Mouse (Mus musculus): Measurements from ENCODE around the gene Clmp. TPM values are rescaled to one million over a fixed set of nuclear protein-coding genes. Genes with fewer than 3 reads are reported as not detected.
A peak's percentile ranks its signal among the peaks of the same experiment; 100 is the strongest.

Gene Clmp
- total and polyA plus RNA-seq, 2 experiments from 2014 or later = 42.3 to 66.0 TPM

DNA sequence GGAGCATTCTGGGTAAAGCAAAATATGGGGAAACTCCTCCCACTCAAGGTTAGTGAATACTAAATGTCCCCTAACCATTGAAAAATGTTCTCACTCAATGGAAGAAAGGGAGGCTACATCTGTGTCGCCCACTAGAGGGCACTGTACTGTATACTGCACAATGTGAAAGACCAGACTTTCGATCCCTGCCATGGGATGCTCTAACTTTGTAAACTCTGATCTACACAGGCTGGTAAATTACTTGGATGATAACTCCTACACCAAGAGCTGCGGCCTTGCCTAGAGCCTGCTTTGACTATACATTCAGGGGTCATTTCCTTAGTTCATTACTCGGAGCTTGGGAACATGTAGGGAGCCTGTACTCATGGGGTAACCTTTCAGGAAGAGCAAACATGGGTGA lies 70.6 kb downstream of the Clmp start:
- no peak overlapping the region for H3K4me2 ChIP-seq (ENCODE audit: low read depth, low read length)
- peaks cover 2% of the 10 kb centered on the region; the same call in 1 of the 2 replicates for H3K36me3 ChIP-seq (ENCODE audit: insufficient read depth, low read length)
- H3K9ac ChIP-seq (replicated peaks; ENCODE audit: low read length) = no peak overlapping the region
- H3K27ac ChIP-seq = no peak overlapping the region; the same call in 1 of the 2 replicates
- 28% methylated on average over 4 of the region's 4 CpGs for WGBS
- peak; percentile 86 for DNase-seq (ENCODE audit: low spot score)
- peak; percentile 90 for TF ChIP-seq CTCF (IDR thresholded peaks at IDR 0.05; ENCODE audit: low read depth)
- ATAC-seq = no peak; the same call in 1 of the 2 replicates
- peaks cover 9% of the 10 kb centered on the region; the same call in 1 of the 2 replicates for H3K4me1 ChIP-seq (ENCODE audit: insufficient read depth, low read length)
- H3K4me3 ChIP-seq (ENCODE audit: low read length) = no peak overlapping the region
- no peaks in the 10 kb centered on the region for H3K9me3 ChIP-seq (ENCODE audit: low read length)
- H3K27me3 ChIP-seq (ENCODE audit: insufficient read depth, low read length) = no peaks in the 10 kb centered on the region

DNA sequence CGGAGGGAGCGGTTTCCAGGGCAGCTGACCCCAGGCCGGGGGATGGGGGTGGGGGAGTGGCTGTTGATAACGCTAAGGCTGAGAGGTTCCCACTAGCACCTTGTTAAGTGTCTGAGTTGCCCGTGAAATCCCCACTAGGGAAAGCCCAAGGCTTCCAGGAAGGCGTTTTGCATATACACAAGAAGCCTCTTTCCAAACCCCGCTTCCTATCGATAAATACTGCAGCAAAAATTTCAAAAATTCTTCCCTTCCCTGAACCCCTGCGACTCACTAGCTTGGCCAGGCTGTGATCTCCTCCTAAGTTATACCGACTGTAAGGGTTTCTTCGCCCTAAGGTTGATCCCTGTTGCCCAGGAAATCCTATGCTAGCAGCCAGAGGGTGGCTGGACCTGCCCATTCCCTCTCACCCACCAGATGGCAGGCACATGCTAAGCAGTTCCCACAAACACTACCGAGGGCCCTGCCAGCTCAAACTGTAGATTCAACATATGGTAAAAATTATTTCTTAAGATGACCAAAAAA lies 71.4 kb downstream of the Clmp start:
- peaks cover 9% of the 10 kb centered on the region; the same call in 1 of the 2 replicates for H3K4me1 ChIP-seq (ENCODE audit: insufficient read depth, low read length)
- WGBS = 23% methylated on average over 12 of the region's 12 CpGs
- DNase-seq (ENCODE audit: low spot score) = peak; percentile 83

DNA sequence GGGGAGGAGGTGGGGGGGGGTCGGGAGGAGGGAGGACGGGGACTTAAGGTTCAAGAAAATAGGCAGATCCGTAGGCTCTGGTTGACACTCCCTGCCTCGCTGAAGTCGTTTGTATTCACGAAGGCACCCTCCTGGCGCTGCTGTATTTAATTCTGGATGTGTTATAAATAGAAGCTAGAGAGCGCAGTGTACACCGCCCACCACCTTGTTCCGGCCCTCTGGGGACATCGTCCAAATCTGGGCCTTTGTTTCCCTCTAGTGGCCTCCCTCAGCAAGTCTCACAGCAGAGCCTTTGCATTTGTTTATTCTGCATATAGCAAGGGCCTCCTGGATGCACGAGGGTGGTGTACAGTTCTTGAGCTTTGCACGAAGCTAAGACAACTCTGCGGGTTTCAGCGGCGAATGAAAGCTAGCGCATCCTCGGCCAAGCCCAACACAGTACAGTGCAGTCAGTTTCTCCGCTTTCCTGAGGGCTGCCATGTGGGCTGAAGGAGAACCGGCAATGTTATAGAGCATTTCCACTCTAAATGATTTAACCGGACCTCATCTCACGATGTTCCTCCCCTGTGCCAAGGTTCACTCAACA lies 72.0 kb downstream of the Clmp start:
- H3K4me2 ChIP-seq (ENCODE audit: low read depth, low read length) = peak overlapping the region; percentile 53
- TF ChIP-seq CTCF (IDR thresholded peaks at IDR 0.05; ENCODE audit: low read depth) = peak; percentile 88
- peak overlapping the region; percentile 20 for H3K4me3 ChIP-seq (ENCODE audit: low read length)
- 0 out of 2 replicates have a peak overlapping the region, but pooled peaks have one; percentile 1 for H3K9ac ChIP-seq (replicated peaks; ENCODE audit: low read length)
- H3K9me3 ChIP-seq (ENCODE audit: low read length) = no peaks in the 10 kb centered on the region
- H3K27ac ChIP-seq = peak overlapping the region; percentile 69
- peak; percentile 95 for ATAC-seq
- no peaks in the 10 kb centered on the region for H3K27me3 ChIP-seq (ENCODE audit: insufficient read depth, low read length)
- DNase-seq (ENCODE audit: low spot score) = peak; percentile 94
- 3% methylated on average over 22 of the region's 22 CpGs for WGBS
- peaks cover 9% of the 10 kb centered on the region; the same call in 1 of the 2 replicates for H3K4me1 ChIP-seq (ENCODE audit: insufficient read depth, low read length)
- peaks cover 2% of the 10 kb centered on the region; the same call in 1 of the 2 replicates for H3K36me3 ChIP-seq (ENCODE audit: insufficient read depth, low read length)

More for the DNA sequence above, 71.4 kb downstream of the Clmp start:
- Histone ChIP-seq H3K27me3 (ENCODE audit: insufficient read depth, low read length) (no peaks in the 10 kb centered on the region), H3K4me2 (ENCODE audit: low read depth, low read length) (peak overlapping the region; percentile 53), H3K4me3 (ENCODE audit: low read length) (peak overlapping the region; percentile 20), H3K9me3 (ENCODE audit: low read length) (no peaks in the 10 kb centered on the region), H3K27ac (peak overlapping the region; percentile 69), H3K9ac (replicated peaks; ENCODE audit: low read length) (peak overlapping the region; percentile 1; the same call in 1 of the 2 replicates), H3K36me3 (ENCODE audit: insufficient read depth, low read length) (peaks cover 2% of the 10 kb centered on the region; the same call in 1 of the 2 replicates)
- peak; percentile 65 for TF ChIP-seq CTCF (IDR thresholded peaks at IDR 0.05; ENCODE audit: low read depth)
- ATAC-seq = peak; percentile 85

DNA sequence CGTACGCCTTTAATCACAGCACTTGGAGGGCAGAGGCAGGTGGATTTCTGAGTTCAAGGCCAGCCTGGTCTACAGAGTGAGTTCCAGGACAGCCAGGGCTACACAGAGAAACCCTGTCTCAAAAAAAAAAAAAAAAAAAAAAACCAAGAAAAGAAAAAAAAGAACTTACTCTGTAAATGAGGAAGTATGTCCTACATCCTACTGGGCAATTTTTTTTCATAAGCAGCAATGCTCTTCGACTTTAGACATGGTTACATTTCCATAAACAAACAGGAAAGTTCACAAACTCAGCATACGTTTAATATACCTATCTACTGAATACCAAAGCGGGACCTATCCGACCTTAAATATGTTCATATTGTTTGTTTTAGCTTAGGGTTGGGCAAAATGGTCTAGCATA lies 76.6 kb downstream of the Clmp start:
- no peak for TF ChIP-seq CTCF (IDR thresholded peaks at IDR 0.05; ENCODE audit: low read depth)
- no peak for ATAC-seq
- no peak overlapping the region for H3K4me2 ChIP-seq (ENCODE audit: low read depth, low read length)
- no peaks in the 10 kb centered on the region for H3K9me3 ChIP-seq (ENCODE audit: low read length)
- H3K36me3 ChIP-seq (ENCODE audit: insufficient read depth, low read length) = peaks cover 9% of the 10 kb centered on the region; the same call in 1 of the 2 replicates
- no peaks in the 10 kb centered on the region for H3K27me3 ChIP-seq (ENCODE audit: insufficient read depth, low read length)
- H3K4me3 ChIP-seq (ENCODE audit: low read length) = no peak overlapping the region
- H3K27ac ChIP-seq = no peak overlapping the region
- no peak overlapping the region for H3K9ac ChIP-seq (replicated peaks; ENCODE audit: low read length)
- DNase-seq (ENCODE audit: low spot score) = no peak
- WGBS = 89% methylated on average over 6 of the region's 6 CpGs
- H3K4me1 ChIP-seq (ENCODE audit: insufficient read depth, low read length) = no peaks in the 10 kb centered on the region; the same call in 1 of the 2 replicates

DNA sequence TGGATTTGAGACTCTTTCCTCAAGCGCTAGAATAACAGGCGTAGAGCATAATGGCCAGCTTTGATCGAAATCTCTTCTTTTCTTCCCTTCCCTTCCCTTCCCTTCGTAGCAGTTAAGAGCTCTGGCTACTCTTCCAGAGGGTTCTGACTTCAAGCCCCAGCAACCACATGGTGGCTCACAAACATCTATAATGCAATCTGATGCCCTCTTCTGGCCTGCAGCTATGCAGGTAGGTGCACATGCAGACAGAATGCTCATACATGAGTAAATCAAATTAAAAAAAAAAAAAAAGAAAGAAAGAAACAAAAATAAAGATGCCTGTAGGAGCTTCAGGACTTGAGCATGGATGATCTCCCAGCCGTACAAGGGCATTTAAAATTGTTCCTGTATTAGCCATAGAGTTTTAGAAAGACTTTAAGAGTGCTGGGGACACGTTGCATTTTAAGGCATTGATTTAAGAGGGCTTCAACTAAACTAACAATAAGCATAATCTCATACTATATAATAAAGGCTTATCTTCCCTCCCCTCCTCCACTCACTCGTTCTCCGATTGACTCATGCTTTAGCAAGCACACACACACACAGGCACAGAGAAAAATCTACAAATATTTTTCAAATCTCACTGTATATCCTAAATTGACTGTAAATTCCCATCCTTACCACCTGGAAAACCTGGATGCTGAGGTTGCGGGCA lies 79.3 kb downstream of the Clmp start:
- Histone ChIP-seq H3K4me2 (ENCODE audit: low read depth, low read length) (no peak overlapping the region), H3K9ac (replicated peaks; ENCODE audit: low read length) (no peak overlapping the region), H3K27me3 (ENCODE audit: insufficient read depth, low read length) (no peaks in the 10 kb centered on the region), H3K36me3 (ENCODE audit: insufficient read depth, low read length) (peaks cover 9% of the 10 kb centered on the region; the same call in 1 of the 2 replicates), H3K27ac (no peak overlapping the region), H3K4me3 (ENCODE audit: low read length) (no peak overlapping the region), H3K9me3 (ENCODE audit: low read length) (no peaks in the 10 kb centered on the region), H3K4me1 (ENCODE audit: insufficient read depth, low read length) (no peaks in the 10 kb centered on the region)
- TF ChIP-seq CTCF (IDR thresholded peaks at IDR 0.05; ENCODE audit: low read depth) = no peak; the same call in 1 of the 2 replicates
- DNase-seq (ENCODE audit: low spot score) (no peak), ATAC-seq (no peak)
- WGBS = 81% methylated on average over 9 of the region's 9 CpGs

DNA sequence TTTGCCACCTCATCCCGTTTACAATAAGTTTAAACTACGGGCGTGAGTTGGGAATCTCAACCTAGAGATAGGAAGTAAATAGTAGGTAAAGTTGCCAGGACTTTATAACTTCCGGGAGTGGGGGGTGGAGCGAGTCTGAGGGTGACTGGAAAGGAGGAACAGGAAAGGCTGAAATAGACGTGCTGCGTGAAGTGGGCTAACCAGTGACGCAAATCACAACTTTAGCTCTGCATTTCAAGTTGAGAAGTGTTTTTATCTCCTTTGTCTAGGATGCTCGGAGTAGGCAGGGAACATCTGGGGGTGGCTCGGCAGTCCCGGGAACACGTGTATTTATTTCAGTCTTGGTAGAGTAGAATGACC lies 79.8 kb downstream of the Clmp start:
- Histone ChIP-seq H3K4me1 (ENCODE audit: insufficient read depth, low read length) (no peaks in the 10 kb centered on the region), H3K4me3 (ENCODE audit: low read length) (no peak overlapping the region), H3K27me3 (ENCODE audit: insufficient read depth, low read length) (no peaks in the 10 kb centered on the region), H3K27ac (no peak overlapping the region), H3K36me3 (ENCODE audit: insufficient read depth, low read length) (peaks cover 9% of the 10 kb centered on the region; the same call in 1 of the 2 replicates), H3K4me2 (ENCODE audit: low read depth, low read length) (no peak overlapping the region), H3K9me3 (ENCODE audit: low read length) (no peaks in the 10 kb centered on the region), H3K9ac (replicated peaks; ENCODE audit: low read length) (no peak overlapping the region)
- DNase-seq (ENCODE audit: low spot score) = no peak
- no peak for ATAC-seq
- TF ChIP-seq CTCF (IDR thresholded peaks at IDR 0.05; ENCODE audit: low read depth) = no peak
- WGBS = 69% methylated on average over 12 of the region's 12 CpGs
